Mouse (Mus musculus): ENCODE measurements at regions not wholly inside any gene's neighbourhood (a gene's known extent, or its start where the extent isn't known, plus 50 kb on each side); places are given as distances from the start of the nearest gene placed in this dataset.

DNA sequence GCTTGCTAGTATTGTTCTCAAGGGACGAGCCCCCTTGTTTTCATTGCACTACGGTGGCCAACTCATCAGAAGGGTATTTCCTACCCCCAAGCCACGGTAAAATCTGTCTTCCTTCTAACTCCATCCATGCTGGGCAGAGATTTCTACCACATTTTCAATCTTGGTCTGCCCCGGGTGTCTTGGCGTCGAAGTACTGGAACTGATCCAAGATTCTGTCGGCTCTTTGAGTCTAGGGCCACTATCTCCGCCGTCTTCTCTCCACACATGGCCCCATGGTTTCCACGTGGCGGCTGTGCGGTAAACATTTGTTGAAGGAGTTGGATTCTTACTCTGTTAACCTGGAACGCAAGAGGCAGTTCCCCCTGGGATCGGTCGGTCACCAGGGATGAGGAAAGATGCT, 177.0 kb upstream of the Ubl3 start:
- CTCF ChIA-PET, result interaction anchor here (1.3 kb wide), 1 partner anchor 14 kb away, joined by 4 read pairs; no protein-coding TSS in a partner anchor
- POLR2A ChIA-PET, result interaction anchor here (0.7 kb wide), 1 partner anchor 10 kb away, joined by 3 read pairs; no protein-coding TSS in a partner anchor
- DNase-seq (ENCODE audit: low read depth, low spot score), result no peak
- no peaks in the 10 kb centered on the region for H3K27me3 ChIP-seq
- no peak for ATAC-seq
- in situ Hi-C loops (cut with MboI; ENCODE audit: low pct_unique_long_range_greater_than_20kb), result no loop called here
- no peak for TF ChIP-seq CTCF (IDR thresholded peaks at IDR 0.05)

DNA sequence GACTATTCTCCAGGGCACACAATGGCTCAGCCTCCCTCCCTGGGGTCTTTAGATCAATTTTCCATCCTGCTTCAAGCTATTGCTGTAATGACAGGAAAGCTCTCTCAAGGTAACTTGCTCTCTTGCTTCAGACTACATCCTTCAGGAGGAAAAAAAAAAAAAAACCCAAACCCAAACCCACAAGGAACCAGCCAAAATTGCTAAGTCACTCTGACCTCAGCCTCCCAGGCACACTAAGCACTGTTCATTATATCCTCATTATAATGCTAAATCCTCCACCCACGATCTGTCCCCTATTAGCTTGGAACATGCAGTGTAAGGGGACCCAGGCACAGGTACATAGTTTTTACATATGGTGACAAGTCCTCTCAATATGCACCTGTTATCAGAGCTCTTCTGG, 175.9 kb upstream of the Ubl3 start:
- ChIA-PET CTCF (interaction anchor here (1.3 kb wide), 1 partner anchor 22 kb away, joined by 3 read pairs; no protein-coding TSS in a partner anchor), POLR2A (interaction anchor here (0.6 kb wide), 1 partner anchor 653 kb away, joined by 3 read pairs; no protein-coding TSS in a partner anchor)
- ATAC-seq, result no peak
- no peak for TF ChIP-seq CTCF (IDR thresholded peaks at IDR 0.05)
- no peak for DNase-seq (ENCODE audit: low read depth, low spot score)
- in situ Hi-C loops (cut with MboI; ENCODE audit: low pct_unique_long_range_greater_than_20kb), result no loop called here
- no peaks in the 10 kb centered on the region for H3K27me3 ChIP-seq

DNA sequence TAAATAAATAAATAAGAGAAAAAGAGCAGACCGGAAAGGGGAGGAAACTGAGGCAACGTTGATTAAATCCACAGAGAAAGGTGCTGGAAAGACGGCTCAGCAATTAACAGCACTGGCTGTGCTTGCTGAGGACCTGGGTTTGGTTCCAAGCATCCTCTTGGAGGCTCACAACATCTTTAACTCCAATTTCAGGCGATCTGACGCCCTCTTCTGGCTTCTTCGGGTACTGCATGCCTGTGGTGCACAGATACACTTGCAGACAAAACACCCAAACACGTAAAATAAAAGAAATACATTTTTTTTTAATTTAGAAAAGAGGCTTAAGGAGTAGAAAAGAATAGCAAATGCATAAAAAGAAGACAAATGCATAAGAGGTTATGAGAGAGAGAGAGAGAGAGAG, 173.9 kb upstream of the Ubl3 start:
- no peaks in the 10 kb centered on the region for H3K27me3 ChIP-seq
- ATAC-seq (no peak), DNase-seq (ENCODE audit: low read depth, low spot score) (no peak)
- TF ChIP-seq CTCF (IDR thresholded peaks at IDR 0.05), result peak; percentile 56
- in situ Hi-C loops (cut with MboI; ENCODE audit: low pct_unique_long_range_greater_than_20kb), result no loop called here
- ChIA-PET POLR2A (no interaction called here), CTCF (no interaction called here)

GRCm38 (mm10) chr5:148724470-148724869, 171.9 kb upstream of the Ubl3 start:
- ATAC-seq (peak; percentile 79), DNase-seq (ENCODE audit: low read depth, low spot score) (peak; percentile 31)
- CTCF ChIA-PET, result no interaction called here
- TF ChIP-seq CTCF (IDR thresholded peaks at IDR 0.05), result no peak
- no peaks in the 10 kb centered on the region for H3K27me3 ChIP-seq
- POLR2A ChIA-PET, result no interaction called here
- in situ Hi-C loops (cut with MboI; ENCODE audit: low pct_unique_long_range_greater_than_20kb), result no loop called here

GRCm38 (mm10) chr5:148723677-148724227, 171.2 kb upstream of the Ubl3 start:
- no peak for DNase-seq (ENCODE audit: low read depth, low spot score)
- H3K27me3 ChIP-seq, result no peaks in the 10 kb centered on the region
- TF ChIP-seq CTCF (IDR thresholded peaks at IDR 0.05), result no peak
- CTCF ChIA-PET, result no interaction called here
- in situ Hi-C loops (cut with MboI; ENCODE audit: low pct_unique_long_range_greater_than_20kb), result no loop called here
- POLR2A ChIA-PET, result no interaction called here
- no peak for ATAC-seq

- POLR2A ChIA-PET, result no interaction called here
- no peak for TF ChIP-seq CTCF (IDR thresholded peaks at IDR 0.05)
- no peaks in the 10 kb centered on the region for H3K27me3 ChIP-seq
- CTCF ChIA-PET, result no interaction called here
- in situ Hi-C loops (cut with MboI; ENCODE audit: low pct_unique_long_range_greater_than_20kb), result no loop called here
- ATAC-seq, result no peak
- DNase-seq (ENCODE audit: low read depth, low spot score), result no peak
These were observed 168.0 kb upstream of the Ubl3 start for GRCm38 (mm10) chr5:148720604-148721003.

GRCm38 (mm10) chr5:148716633-148717032, 164.0 kb upstream of the Ubl3 start:
- TF ChIP-seq CTCF (IDR thresholded peaks at IDR 0.05), result no peak
- no peak for DNase-seq (ENCODE audit: low read depth, low spot score)
- in situ Hi-C loops (cut with MboI; ENCODE audit: low pct_unique_long_range_greater_than_20kb), result no loop called here
- ChIA-PET CTCF (interaction anchor here (1.0 to 1.4 kb wide), 2 partner anchors 14 to 145 kb away, joined by 3 to 4 read pairs; no protein-coding TSS in a partner anchor), POLR2A (interaction anchor here (0.7 kb wide), 1 partner anchor 211 kb away, joined by 4 read pairs; no protein-coding TSS in a partner anchor)
- H3K27me3 ChIP-seq, result no peaks in the 10 kb centered on the region
- no peak for ATAC-seq

DNA sequence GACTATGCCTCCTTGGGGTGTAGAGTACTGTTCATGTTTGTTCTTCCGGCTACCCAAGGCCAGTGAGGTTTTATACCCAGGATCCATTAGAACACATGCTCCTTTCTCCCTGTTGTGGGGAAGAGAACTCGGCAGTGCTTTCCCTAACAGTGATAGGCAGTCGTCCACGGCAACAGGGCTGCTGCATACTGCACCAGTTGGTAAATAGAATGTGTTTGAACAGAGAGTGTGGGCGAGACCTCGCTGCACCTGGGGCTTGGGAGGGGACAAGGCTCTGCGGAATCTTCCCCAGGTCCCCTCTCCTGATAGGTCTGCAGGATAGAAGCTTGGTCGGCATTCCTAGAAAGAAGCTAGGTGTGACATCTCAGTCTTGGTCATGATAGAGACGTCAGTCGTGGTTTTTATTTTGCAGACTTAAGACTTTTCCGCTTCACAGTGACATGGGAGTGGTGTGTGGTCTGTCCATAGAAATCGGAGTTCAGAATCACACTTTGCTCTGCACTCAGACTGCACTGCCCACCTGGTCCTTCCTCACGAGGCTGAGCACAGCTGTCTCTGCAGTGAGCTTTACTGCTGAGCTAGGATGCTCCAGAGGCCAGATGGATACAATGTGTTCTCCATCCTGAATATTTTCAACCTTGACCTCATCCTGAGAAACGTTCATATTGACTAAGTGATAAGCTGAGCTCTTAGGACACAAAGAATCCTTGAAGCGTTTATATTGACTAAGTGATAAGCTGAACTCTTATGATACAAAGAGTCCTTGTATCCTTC, 162.8 kb upstream of the Ubl3 start:
- TF ChIP-seq CTCF (IDR thresholded peaks at IDR 0.05), result no peak
- DNase-seq (ENCODE audit: low read depth, low spot score), result no peak
- ChIA-PET POLR2A (interaction anchor here (0.7 to 1.1 kb wide), 2 partner anchors 12 to 43 kb away, joined by 3 read pairs; no protein-coding TSS in a partner anchor), CTCF (interaction anchor here (1.0 to 1.4 kb wide), 2 partner anchors 15 to 144 kb away, joined by 3 to 4 read pairs; no protein-coding TSS in a partner anchor)
- no peaks in the 10 kb centered on the region for H3K27me3 ChIP-seq
- no peak for ATAC-seq
- in situ Hi-C loops (cut with MboI; ENCODE audit: low pct_unique_long_range_greater_than_20kb), result no loop called here

GRCm38 (mm10) chr5:148714807-148715206, 162.2 kb upstream of the Ubl3 start:
- ChIA-PET CTCF (no interaction called here), POLR2A (no interaction called here)
- no peak for DNase-seq (ENCODE audit: low read depth, low spot score)
- no peak for ATAC-seq
- H3K27me3 ChIP-seq, result no peaks in the 10 kb centered on the region
- no peak for TF ChIP-seq CTCF (IDR thresholded peaks at IDR 0.05)
- in situ Hi-C loops (cut with MboI; ENCODE audit: low pct_unique_long_range_greater_than_20kb), result no loop called here

DNA sequence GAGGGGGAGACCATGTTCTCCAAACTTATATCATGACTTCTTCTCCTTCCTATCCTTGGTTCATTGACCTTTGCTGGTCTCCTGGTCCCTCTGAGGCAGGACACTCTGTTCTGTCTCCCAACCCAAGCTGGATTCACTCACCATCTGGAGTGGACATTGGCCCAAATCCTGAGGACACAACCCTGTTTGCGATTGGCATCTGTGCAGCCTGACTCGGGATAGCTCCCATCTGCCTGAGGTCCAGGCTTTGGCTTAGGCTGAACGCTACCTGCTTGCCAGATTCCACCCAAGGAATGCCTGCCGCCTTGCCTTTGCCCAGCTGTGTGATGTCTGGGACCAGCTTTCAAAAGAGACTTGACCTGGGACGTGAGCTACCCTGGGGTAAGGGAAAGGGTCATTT, 161.2 kb upstream of the Ubl3 start:
- H3K27me3 ChIP-seq, result no peaks in the 10 kb centered on the region
- DNase-seq (ENCODE audit: low read depth, low spot score), result no peak
- no peak for ATAC-seq
- ChIA-PET POLR2A (no interaction called here), CTCF (no interaction called here)
- no peak for TF ChIP-seq CTCF (IDR thresholded peaks at IDR 0.05)
- in situ Hi-C loops (cut with MboI; ENCODE audit: low pct_unique_long_range_greater_than_20kb), result no loop called here

GRCm38 (mm10) chr5:148713039-148713438, 160.4 kb upstream of the Ubl3 start:
- in situ Hi-C loops (cut with MboI; ENCODE audit: low pct_unique_long_range_greater_than_20kb), result no loop called here
- TF ChIP-seq CTCF (IDR thresholded peaks at IDR 0.05), result no peak

More at GRCm38 (mm10) chr5:148713039-148713438, 160.4 kb upstream of the Ubl3 start:
- ChIA-PET CTCF (no interaction called here), POLR2A (no interaction called here)
- no peaks in the 10 kb centered on the region for H3K27me3 ChIP-seq
- DNase-seq (ENCODE audit: low read depth, low spot score) (no peak), ATAC-seq (no peak)

Data from Patski (cell line).